Mouse (Mus musculus) layer of hippocampus, postnatal 36 days (tissue): ENCODE measurements at regions not wholly inside any gene's neighbourhood (a gene's known extent, or its start where the extent isn't known, plus 50 kb on each side); places are given as distances from the start of the nearest gene placed in this dataset.

Experiments used
- DNase-seq, 2 experiments: peaks; one replicate each; pipeline ENCODE4 v3.0.0; 2022

- DNase-seq = no peak
Measured at GRCm38 (mm10) chr10:44728963-44729362, 200.7 kb upstream of the Prdm1 start.

GRCm38 (mm10) chr10:44724575-44724974, 196.3 kb upstream of the Prdm1 start:
- DNase-seq = no peak

GRCm38 (mm10) chr10:44723845-44724244, 195.5 kb upstream of the Prdm1 start:
- DNase-seq = no peak

GRCm38 (mm10) chr10:44723321-44723720, 195.0 kb upstream of the Prdm1 start:
- no peak for DNase-seq

GRCm38 (mm10) chr10:44721670-44722069, 193.4 kb upstream of the Prdm1 start:
- no peak for DNase-seq

- no peak for DNase-seq
Measured at GRCm38 (mm10) chr10:44716612-44717011, 188.3 kb upstream of the Prdm1 start.

GRCm38 (mm10) chr10:44715902-44716301, 187.6 kb upstream of the Prdm1 start:
- no peak for DNase-seq

GRCm38 (mm10) chr10:44708830-44709229, 180.5 kb upstream of the Prdm1 start:
- DNase-seq = no peak

GRCm38 (mm10) chr10:44704143-44704542, 175.8 kb upstream of the Prdm1 start:
- DNase-seq = no peak

- DNase-seq = no peak
Measured at GRCm38 (mm10) chr10:44702108-44702507, 173.8 kb upstream of the Prdm1 start.

GRCm38 (mm10) chr10:44699988-44700537, 171.8 kb upstream of the Prdm1 start:
- no peak for DNase-seq

GRCm38 (mm10) chr10:44697966-44698365, 169.7 kb upstream of the Prdm1 start:
- no peak for DNase-seq

- DNase-seq = no peak
Measured at GRCm38 (mm10) chr10:44696973-44697372, 168.7 kb upstream of the Prdm1 start.

- no peak for DNase-seq
Measured at GRCm38 (mm10) chr10:44691590-44692327, 163.5 kb upstream of the Prdm1 start.

GRCm38 (mm10) chr10:44688555-44688954, 160.3 kb upstream of the Prdm1 start:
- no peak for DNase-seq

- no peak for DNase-seq
Measured at GRCm38 (mm10) chr10:44686055-44686454, 157.8 kb upstream of the Prdm1 start.

- no peak for DNase-seq
Measured at GRCm38 (mm10) chr10:44685215-44685614, 156.9 kb upstream of the Prdm1 start.

GRCm38 (mm10) chr10:44676506-44676905, 148.2 kb upstream of the Prdm1 start:
- no peak for DNase-seq

GRCm38 (mm10) chr10:44665509-44666144, 137.3 kb upstream of the Prdm1 start:
- no peak for DNase-seq

- no peak for DNase-seq
Measured at GRCm38 (mm10) chr10:44659499-44659898, 131.2 kb upstream of the Prdm1 start.

- DNase-seq = no peak
Measured at GRCm38 (mm10) chr10:44653761-44654160, 125.5 kb upstream of the Prdm1 start.

- no peak for DNase-seq
Measured at GRCm38 (mm10) chr10:44647021-44647420, 118.7 kb upstream of the Prdm1 start.

- DNase-seq = no peak
Measured at GRCm38 (mm10) chr10:44646615-44647014, 118.3 kb upstream of the Prdm1 start.

GRCm38 (mm10) chr10:44641616-44642015, 113.3 kb upstream of the Prdm1 start:
- no peak for DNase-seq
